Mouse (Mus musculus) embryonic stem cell, embryonic (primary cell): ENCODE data around the gene Abcg4.

Experiments
- CTCF ChIA-PET, 4 experiments: fragments of 300-600 bp in 2 of 4; fragments of 350-600 bp in 2 of 4; sonication (Branson Sonifier 250); formaldehyde crosslinking; loops; one replicate each; lab custom pipeline; 2022; ENCODE audit warnings: inconsistent platforms in 2 of 4; lab: Charles Lee
- POLR2A ChIA-PET, 4 experiments: fragments of 300-600 bp in 2 of 4; fragments of 350-600 bp in 2 of 4; sonication (Branson Sonifier 250); formaldehyde crosslinking; loops; one replicate each; lab custom pipeline; 2022; ENCODE audit warnings: antibody characterized with exemption in 4 of 4, inconsistent platforms in 1 of 4; lab: Charles Lee

The Abcg4 gene

GRCm38 (mm10) chr9:44325768-44326370 is 37.5 kb upstream of the Abcg4 start, which contains the start of gene Dpagt1:
Dpagt1 (plus strand) TSS chr9:44326019.
- POLR2A ChIA-PET, result interaction anchor here (0.6 to 16.0 kb wide), 79 partner anchors 7 to 441 kb away, joined by 3 to 483 read pairs (median 6); partner anchors contain the start of genes H2afx (in 4 of the 4), Cbl (in 3 of the 4), Ccdc84 (in 3 of the 4) and Hinfp (in 3 of the 4)

GRCm38 (mm10) chr9:44325032-44325767 is 36.8 kb upstream of the Abcg4 start:
- CTCF ChIA-PET, result interaction anchor here in 3 of 4 experiments (0.7 to 2.3 kb wide), 9 partner anchors 8 to 248 kb away, joined by 3 to 16 read pairs (median 4); partner anchors contain the start of genes Vps11 (in 2 of the 3), Ccdc153 (in 1 of the 3), H2afx (in 1 of the 3) and Hyou1 (in 1 of the 3)
- POLR2A ChIA-PET, result interaction anchor here (0.6 to 16.0 kb wide), 42 partner anchors 9 to 442 kb away, joined by 3 to 483 read pairs (median 9); partner anchors contain the start of genes H2afx (in 4 of the 4), Cbl (in 2 of the 4), Hmbs (in 2 of the 4) and Vps11 (in 2 of the 4)

More at GRCm38 (mm10) chr9:44325768-44326370, 37.5 kb upstream of the Abcg4 start, which contains the start of gene Dpagt1:
- CTCF ChIA-PET, result interaction anchor here in 2 of 4 experiments (0.7 to 2.3 kb wide), 12 partner anchors 15 to 249 kb away, joined by 3 to 16 read pairs (median 4); partner anchors contain the start of genes Ccdc153 (in 1 of the 2), Hinfp (in 1 of the 2), Hmbs (in 1 of the 2) and Vps11 (in 1 of the 2)

- CTCF ChIA-PET, result interaction anchor here in 3 of 4 experiments (0.6 to 1.4 kb wide), 5 partner anchors 9 to 372 kb away, joined by 3 to 4 read pairs (median 3); partner anchors contain the start of genes H2afx (in 1 of the 3) and Hyou1 (in 1 of the 3)
- POLR2A ChIA-PET, result interaction anchor here (0.9 to 16.0 kb wide), 11 partner anchors 10 to 90 kb away, joined by 3 to 483 read pairs (median 4); partner anchors contain the start of genes H2afx (in 3 of the 4), Hinfp (in 1 of the 4), Nlrx1 (in 1 of the 4) and Vps11 (in 1 of the 4)
These were observed 35.7 kb upstream of the Abcg4 start for GRCm38 (mm10) chr9:44324147-44324546.

- POLR2A ChIA-PET, result interaction anchor here (0.7 to 16.0 kb wide), 11 partner anchors 10 to 89 kb away, joined by 3 to 483 read pairs (median 4); partner anchors contain the start of genes H2afx (in 4 of the 4), Hinfp (in 1 of the 4) and Vps11 (in 1 of the 4)
These were observed 35.2 kb upstream of the Abcg4 start for GRCm38 (mm10) chr9:44323656-44324055.

GRCm38 (mm10) chr9:44320799-44321133 is 32.4 kb upstream of the Abcg4 start:
- ChIA-PET CTCF (interaction anchor here in 3 of 4 experiments (0.6 to 2.4 kb wide), 24 partner anchors 8 to 1110 kb away, joined by 3 to 15 read pairs (median 4); partner anchors contain the start of genes Nlrx1 (in 2 of the 3), Arcn1 (in 1 of the 3), Cbl (in 1 of the 3) and H2afx (in 1 of the 3)), POLR2A (interaction anchor here (0.5 to 16.0 kb wide), 78 partner anchors 7 to 578 kb away, joined by 3 to 483 read pairs (median 6); partner anchors contain the start of genes H2afx (in 4 of the 4), Hmbs (in 4 of the 4), Cbl (in 3 of the 4) and Hinfp (in 3 of the 4))

More at GRCm38 (mm10) chr9:44323656-44324055, 35.2 kb upstream of the Abcg4 start:
- CTCF ChIA-PET, result interaction anchor here in 2 of 4 experiments (0.6 to 1.1 kb wide), 3 partner anchors 10 to 372 kb away, joined by 3 to 4 read pairs (median 4); no protein-coding TSS in a partner anchor

GRCm38 (mm10) chr9:44319887-44320798 is 31.7 kb upstream of the Abcg4 start, which contains the start of gene C2cd2l:
C2cd2l (minus strand) TSS chr9:44320285.
- POLR2A ChIA-PET, result interaction anchor here (0.5 to 16.0 kb wide), 90 partner anchors 8 to 1115 kb away, joined by 3 to 483 read pairs (median 5); partner anchors contain the start of genes Cbl (in 4 of the 4), H2afx (in 4 of the 4), Hmbs (in 4 of the 4) and Abcg4 (in 3 of the 4)
- CTCF ChIA-PET, result interaction anchor here (0.6 to 2.4 kb wide), 30 partner anchors 9 to 1109 kb away, joined by 3 to 15 read pairs (median 4); partner anchors contain the start of genes Nlrx1 (in 2 of the 4), Arcn1 (in 1 of the 4), Cbl (in 1 of the 4) and Ccdc153 (in 1 of the 4)

- ChIA-PET POLR2A (interaction anchor here (0.5 to 16.0 kb wide), 62 partner anchors 7 to 1114 kb away, joined by 3 to 483 read pairs (median 8); partner anchors contain the start of genes Abcg4 (in 3 of the 4), Cbl (in 3 of the 4), H2afx (in 3 of the 4) and Hinfp (in 3 of the 4)), CTCF (interaction anchor here (0.6 to 2.4 kb wide), 15 partner anchors 8 to 203 kb away, joined by 3 to 11 read pairs (median 3); partner anchors contain the start of genes Ccdc153 (in 1 of the 4), H2afx (in 1 of the 4), Hyou1 (in 1 of the 4) and Nlrx1 (in 1 of the 4))
These were observed 30.9 kb upstream of the Abcg4 start for GRCm38 (mm10) chr9:44319105-44319886.

- CTCF ChIA-PET, result interaction anchor here in 3 of 4 experiments (0.6 to 2.4 kb wide), 3 partner anchors 51 to 202 kb away, joined by 3 to 8 read pairs (median 7); partner anchors contain the start of gene Nlrx1 (in 1 of the 3)
- POLR2A ChIA-PET, result interaction anchor here (0.5 to 16.0 kb wide), 31 partner anchors 7 to 234 kb away, joined by 3 to 483 read pairs (median 12); partner anchors contain the start of genes H2afx (in 3 of the 4), Dpagt1 (in 2 of the 4), Hinfp (in 2 of the 4) and Vps11 (in 2 of the 4)
These were observed 30.3 kb upstream of the Abcg4 start for GRCm38 (mm10) chr9:44318826-44319095.

GRCm38 (mm10) chr9:44318076-44318825 is 29.8 kb upstream of the Abcg4 start:
- POLR2A ChIA-PET, result interaction anchor here in 3 of 4 experiments (0.5 to 16.0 kb wide), 22 partner anchors 8 to 177 kb away, joined by 3 to 483 read pairs (median 8); partner anchors contain the start of genes H2afx (in 3 of the 3), Dpagt1 (in 2 of the 3), Hinfp (in 2 of the 3) and Hmbs (in 2 of the 3)
- CTCF ChIA-PET, result interaction anchor here in 1 of 4 experiments (0.6 kb wide), 1 partner anchor 193 kb away, joined by 8 read pairs; no protein-coding TSS in a partner anchor

- CTCF ChIA-PET, result interaction anchor here in 1 of 4 experiments (0.7 kb wide), 1 partner anchor 13 kb away, joined by 5 read pairs; no protein-coding TSS in a partner anchor
- POLR2A ChIA-PET, result interaction anchor here in 3 of 4 experiments (0.6 to 16.0 kb wide), 15 partner anchors 8 to 540 kb away, joined by 3 to 483 read pairs (median 12); partner anchors contain the start of genes H2afx (in 3 of the 3), Dpagt1 (in 2 of the 3), Hinfp (in 2 of the 3) and Hmbs (in 2 of the 3)
These were observed 29.0 kb upstream of the Abcg4 start for GRCm38 (mm10) chr9:44317452-44317851.

GRCm38 (mm10) chr9:44314910-44315309 is 26.5 kb upstream of the Abcg4 start:
- ChIA-PET CTCF (no interaction called here), POLR2A (interaction anchor here in 3 of 4 experiments (1.3 to 16.0 kb wide), 6 partner anchors 12 to 20 kb away, joined by 3 to 483 read pairs (median 13); partner anchors contain the start of genes H2afx (in 3 of the 3) and Dpagt1 (in 1 of the 3))

GRCm38 (mm10) chr9:44314257-44314547 is 25.8 kb upstream of the Abcg4 start:
- CTCF ChIA-PET, result no interaction called here
- POLR2A ChIA-PET, result interaction anchor here in 2 of 4 experiments (0.8 to 16.0 kb wide), 4 partner anchors 12 to 1053 kb away, joined by 4 to 483 read pairs (median 56); partner anchors contain the start of genes H2afx (in 2 of the 2) and Dpagt1 (in 1 of the 2)

- CTCF ChIA-PET, result interaction anchor here in 1 of 4 experiments (0.7 kb wide), 1 partner anchor 164 kb away, joined by 3 read pairs; no protein-coding TSS in a partner anchor
- POLR2A ChIA-PET, result interaction anchor here in 3 of 4 experiments (0.7 to 16.0 kb wide), 7 partner anchors 13 to 1053 kb away, joined by 4 to 483 read pairs (median 5); partner anchors contain the start of genes H2afx (in 2 of the 3), Dpagt1 (in 1 of the 3) and Hmbs (in 1 of the 3)
These were observed 25.3 kb upstream of the Abcg4 start for GRCm38 (mm10) chr9:44313476-44314256.
